Mouse (Mus musculus) colon, adult 2 months (tissue): Measurements from ENCODE around the gene Tomm20l. TPM values are rescaled to one million over a fixed set of nuclear protein-coding genes. Genes with fewer than 3 reads are reported as not detected.

Experiments used
- polyA plus RNA-seq: library from polyadenylated mRNA; depleted of rRNA; stranded (reverse); fragments of >200 nt; gene quantifications from 2 replicates; pipeline ENCODE4 v1.2.3, GENCODE M21; 2012; rRNA removed

The Tomm20l gene
- not detected in 2 replicates for polyA plus RNA-seq

GRCm38 (mm10) chr12:71111331-71111730, at the start of gene Tomm20l:
Gene Tomm20l, plus strand, starts transcription at chr12:71111428.

GRCm38 (mm10) chr12:71136130-71136973, 25.1 kb downstream of the Tomm20l start, which contains the start of the genes Timm9 and 2700049A03Rik:
Gene Timm9, minus strand, starts transcription at chr12:71136684.
Gene 2700049A03Rik, plus strand, starts transcription at chr12:71136848.

Other genes starting within 250 kb of the Tomm20l start
- 9.4 and 10.6 TPM in 2 replicates for gene Actr10, start 173.6 kb upstream of the Tomm20l start, polyA plus RNA-seq
- gene Psma3, start 136.8 kb upstream of the Tomm20l start, polyA plus RNA-seq: 7.6 and 9.1 TPM in 2 replicates
- gene Arid4a, start 95.4 kb upstream of the Tomm20l start, polyA plus RNA-seq: 2.5 and 2.7 TPM in 2 replicates
- 6.0 and 7.7 TPM in 2 replicates for gene Timm9, start 25.3 kb downstream of the Tomm20l start, polyA plus RNA-seq
- 1.3 and 1.5 TPM in 2 replicates for gene 2700049A03Rik, start 25.4 kb downstream of the Tomm20l start, polyA plus RNA-seq
- gene Dact1, start 198.5 kb downstream of the Tomm20l start, polyA plus RNA-seq: 7.7 and 8.2 TPM in 2 replicates